Mouse (Mus musculus) midbrain, embryonic 14.5 days (tissue): ENCODE measurements around the gene Hapln3. TPM values are rescaled to one million over a fixed set of nuclear protein-coding genes. Genes with fewer than 3 reads are reported as not detected.

ENCODE experiments used
- ATAC-seq: fragments of 200-750 bp; cut with Nextera tagmentation; 2 replicates; pipeline ENCODE4 v1.8.0; 2017; ENCODE audit warnings: moderate number of reproducible peaks, moderate library complexity; ENCODE audit not compliant: low FRiP score, low TSS enrichment
- DNase-seq: peaks from one replicate; pipeline ENCODE4 v3.0.0-alpha.2; 2015
- H3K27ac ChIP-seq: fragments of 300-500 bp; sonication (generic); replicated peaks from 2 replicates; pipeline ENCODE4 v1.5.1; 2014; ENCODE audit warnings: mild to moderate bottlenecking, low read depth, low read length, moderate library complexity
- H3K27me3 ChIP-seq: fragments of 300-500 bp; sonication (generic); 2 replicates; pipeline ENCODE4 v1.6.1; 2014; ENCODE audit warnings: low read length, control low read depth, mixed read lengths; ENCODE audit not compliant: control insufficient read depth, insufficient read depth
- H3K36me3 ChIP-seq: fragments of 300-500 bp; sonication (generic); 2 replicates; pipeline ENCODE4 v1.6.1; 2014; ENCODE audit warnings: low read length, control low read depth; ENCODE audit not compliant: control insufficient read depth, insufficient read depth
- H3K4me1 ChIP-seq: fragments of 300-500 bp; sonication (generic); 2 replicates; pipeline ENCODE4 v1.6.1; 2014; ENCODE audit warnings: mild to moderate bottlenecking, antibody characterized with exemption, low read length, control low read depth; ENCODE audit not compliant: control insufficient read depth, insufficient read depth
- H3K4me2 ChIP-seq: fragments of 300-500 bp; sonication (generic); 2 replicates; pipeline ENCODE4 v1.6.1; 2014; ENCODE audit warnings: mild to moderate bottlenecking, low read length, moderate library complexity
- H3K4me3 ChIP-seq: fragments of 300-500 bp; sonication (generic); replicated peaks from 2 replicates; pipeline ENCODE4 v1.5.1; 2014; ENCODE audit warnings: low read depth, low read length
- H3K9ac ChIP-seq: fragments of 300-500 bp; sonication (generic); replicated peaks from 2 replicates; pipeline ENCODE4 v1.6.1; 2014; ENCODE audit warnings: mild to moderate bottlenecking, low read length, moderate library complexity
- H3K9me3 ChIP-seq: fragments of 300-500 bp; sonication (generic); 2 replicates; pipeline ENCODE4 v1.6.1; 2016; ENCODE audit warnings: low read length, control low read depth, mixed read lengths; ENCODE audit not compliant: control insufficient read depth
- WGBS: fragments of 180-500 bp; shearing (Covaris S2); extraction: QIAGEN DNeasy Blood & Tissue Kit; methylation state at CpG from one replicate; pipeline ENCODE4 v1.1.7; 2014; 5-methylcytosine and 5-hydroxymethylcytosine counted together
- polyA plus RNA-seq: library from polyadenylated mRNA; unstranded; fragments of >200 nt; fragmentation: Nextera tagmentation; extraction: Ambion mirVana; gene quantifications from 2 replicates; pipeline ENCODE4 v1.2.1, GENCODE M21; 2014

Hapln3 gene
- polyA plus RNA-seq, 1 experiment from 2014 or later, result 1.7 TPM

DNA sequence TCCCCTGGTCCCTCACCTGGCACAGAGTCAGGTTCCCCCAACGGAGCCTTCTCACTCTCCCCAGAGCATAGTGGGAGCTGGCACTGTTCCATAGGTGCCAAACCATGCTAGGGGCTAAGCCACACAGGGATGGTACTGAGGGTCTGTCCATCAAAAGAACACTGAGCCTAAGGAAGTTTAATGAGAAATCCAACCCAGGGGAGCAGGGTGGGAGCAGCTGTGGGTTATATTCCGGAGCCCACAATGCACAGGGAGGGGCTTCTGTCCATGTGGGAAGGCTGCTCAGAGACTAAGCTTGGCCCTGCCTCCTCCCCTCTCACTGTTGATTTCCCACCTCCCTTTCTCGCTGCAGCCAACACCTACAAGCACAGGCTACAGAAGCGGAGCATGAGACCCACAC, 17.0 kb downstream of the Hapln3 start:
- H3K27me3 ChIP-seq, result no peaks in the 10 kb centered on the region
- H3K9me3 ChIP-seq, result no peaks in the 10 kb centered on the region
- WGBS, result 44% methylated on average over 4 of the region's 4 CpGs
- peak; percentile 24; the same call in 1 of the 2 replicates for ATAC-seq
- H3K27ac ChIP-seq, result no peak overlapping the region
- no peak overlapping the region for H3K4me2 ChIP-seq
- no peaks in the 10 kb centered on the region for H3K36me3 ChIP-seq
- DNase-seq, result peak; percentile 13
- 0 out of 2 replicates have a peak, but pooled peaks cover 8% of the 10 kb centered on the region for H3K4me1 ChIP-seq
- no peak overlapping the region for H3K4me3 ChIP-seq
- no peak overlapping the region for H3K9ac ChIP-seq

DNA sequence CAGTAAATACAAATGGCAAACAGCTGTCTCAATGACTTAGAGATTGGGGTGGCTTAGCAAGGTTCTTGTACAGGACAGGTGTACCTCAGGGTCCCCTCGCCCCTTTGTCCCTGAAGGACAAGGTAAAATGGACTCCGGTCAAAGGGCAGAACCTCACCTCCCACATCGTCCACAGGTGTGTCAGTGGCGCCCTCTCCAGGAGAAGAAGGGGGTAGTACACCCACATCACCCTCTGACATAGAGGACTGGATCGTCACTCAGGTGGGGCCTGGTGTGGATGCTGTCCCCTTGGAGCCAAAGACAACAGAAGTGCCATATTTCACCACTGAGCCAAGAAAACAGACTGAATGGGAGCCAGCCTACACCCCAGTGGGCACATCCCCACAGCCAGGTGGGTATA, 34.3 kb downstream of the Hapln3 start:
- Histone ChIP-seq H3K4me2 (no peak overlapping the region), H3K27ac (no peak overlapping the region), H3K4me1 (no peaks in the 10 kb centered on the region), H3K9me3 (no peaks in the 10 kb centered on the region), H3K4me3 (no peak overlapping the region), H3K36me3 (no peaks in the 10 kb centered on the region), H3K27me3 (no peaks in the 10 kb centered on the region), H3K9ac (no peak overlapping the region)
- 75% methylated on average over 5 of the region's 5 CpGs for WGBS
- DNase-seq (no peak), ATAC-seq (no peak)

DNA sequence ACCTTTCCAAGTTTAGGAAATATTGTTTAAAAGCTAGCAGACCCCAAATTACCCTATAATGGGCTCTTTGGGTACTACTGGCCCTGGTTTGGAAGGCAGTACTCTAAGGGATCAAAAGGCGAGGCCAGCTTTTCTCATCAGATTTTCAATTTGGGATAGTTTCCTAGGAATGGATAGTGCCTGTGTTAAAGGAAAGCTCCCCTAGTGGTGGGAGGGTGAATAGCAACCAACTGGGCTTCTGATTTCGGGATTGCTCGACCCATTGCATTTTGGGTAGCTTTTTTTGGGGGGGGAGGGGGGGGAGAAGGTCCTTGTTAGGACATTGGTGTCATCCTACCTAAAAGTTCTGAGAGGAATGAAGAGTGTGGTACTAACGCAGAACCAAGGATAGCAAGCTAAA, 41.7 kb downstream of the Hapln3 start:
- WGBS, result 72% methylated on average over 4 of the region's 4 CpGs
- H3K9ac ChIP-seq, result no peak overlapping the region
- H3K4me3 ChIP-seq, result no peak overlapping the region
- no peaks in the 10 kb centered on the region for H3K36me3 ChIP-seq
- H3K4me2 ChIP-seq, result no peak overlapping the region
- ATAC-seq, result no peak
- no peaks in the 10 kb centered on the region for H3K9me3 ChIP-seq
- no peak for DNase-seq
- H3K27ac ChIP-seq, result no peak overlapping the region
- H3K4me1 ChIP-seq, result no peaks in the 10 kb centered on the region
- no peaks in the 10 kb centered on the region for H3K27me3 ChIP-seq

DNA sequence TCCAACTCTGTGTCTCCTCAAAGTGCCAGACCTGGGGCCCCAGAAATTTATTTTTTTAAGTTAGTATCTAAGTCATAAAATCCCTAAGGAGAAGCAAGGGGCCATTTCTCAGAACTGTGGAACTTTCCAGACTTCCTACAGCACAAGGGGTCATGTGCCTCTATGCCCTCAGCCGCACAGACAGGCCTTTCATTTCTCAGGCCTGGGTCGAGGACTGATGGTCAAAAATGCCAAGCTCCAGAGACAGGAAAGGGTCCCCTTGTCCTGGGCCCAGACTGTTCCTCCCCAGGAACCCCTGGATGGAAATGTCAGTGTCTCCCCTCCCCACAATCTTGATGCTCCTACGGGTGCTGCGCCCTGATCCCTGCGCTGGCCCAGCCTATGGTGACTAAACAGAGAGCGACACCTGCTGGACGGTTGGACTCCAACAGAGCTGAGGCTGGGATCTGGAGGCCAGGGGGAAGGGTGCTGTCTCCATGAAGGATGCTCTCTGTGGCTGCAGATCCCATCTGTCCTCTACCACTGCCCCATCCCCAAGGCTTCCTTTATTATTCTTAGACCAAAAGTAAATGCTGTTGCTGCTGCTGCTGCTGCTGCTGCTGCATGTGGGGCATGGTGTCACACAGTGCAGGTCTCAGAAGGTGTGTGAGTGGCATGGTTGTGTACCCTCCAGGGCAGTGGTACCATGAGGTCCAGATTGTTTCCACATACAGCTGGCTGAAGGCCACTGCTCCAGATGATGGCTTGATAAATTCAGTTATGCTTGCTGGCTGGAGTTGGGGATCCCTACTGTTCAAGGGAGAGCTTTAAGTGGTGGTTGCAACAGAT, 50.0 kb downstream of the Hapln3 start:
- peak; percentile 76 for ATAC-seq
- WGBS, result 22% methylated on average over 7 of the region's 7 CpGs
- H3K27ac ChIP-seq, result no peak overlapping the region

DNA sequence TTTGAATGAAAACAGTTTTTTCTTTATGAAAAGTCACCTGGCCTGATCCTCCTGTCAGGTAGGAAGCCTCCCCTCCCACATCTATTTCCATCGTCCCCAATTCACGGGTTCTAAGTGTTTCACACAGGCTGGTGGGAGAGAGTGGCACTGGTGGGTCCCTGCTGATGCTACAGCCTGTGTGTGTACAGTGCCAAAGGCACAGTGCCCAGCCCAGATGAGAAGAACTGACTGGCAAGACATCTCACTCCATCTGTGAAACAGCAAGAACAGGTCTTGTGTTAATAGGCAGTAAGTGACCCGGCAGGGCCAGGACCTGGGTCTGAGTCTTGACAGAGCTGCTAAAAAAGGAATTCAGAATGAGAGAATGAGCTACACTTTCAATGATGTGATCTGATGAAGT, 51.6 kb downstream of the Hapln3 start:
- H3K9ac ChIP-seq, result no peak overlapping the region
- no peaks in the 10 kb centered on the region for H3K27me3 ChIP-seq
- no peaks in the 10 kb centered on the region for H3K36me3 ChIP-seq
- ATAC-seq (no peak), DNase-seq (no peak)
- no peak overlapping the region for H3K4me3 ChIP-seq
- no peak overlapping the region for H3K27ac ChIP-seq
- no peaks in the 10 kb centered on the region for H3K4me1 ChIP-seq
- WGBS, result 73% methylated on average over 3 of the region's 3 CpGs
- no peak overlapping the region for H3K4me2 ChIP-seq
- no peaks in the 10 kb centered on the region for H3K9me3 ChIP-seq

More for the DNA sequence above, 50.0 kb downstream of the Hapln3 start:
- no peak overlapping the region for H3K4me2 ChIP-seq
- H3K4me3 ChIP-seq, result no peak overlapping the region
- H3K9ac ChIP-seq, result no peak overlapping the region; the same call in 1 of the 2 replicates
- no peaks in the 10 kb centered on the region for H3K27me3 ChIP-seq
- H3K9me3 ChIP-seq, result no peaks in the 10 kb centered on the region
- peak; percentile 89 for DNase-seq
- no peaks in the 10 kb centered on the region for H3K36me3 ChIP-seq
- H3K4me1 ChIP-seq, result no peaks in the 10 kb centered on the region

DNA sequence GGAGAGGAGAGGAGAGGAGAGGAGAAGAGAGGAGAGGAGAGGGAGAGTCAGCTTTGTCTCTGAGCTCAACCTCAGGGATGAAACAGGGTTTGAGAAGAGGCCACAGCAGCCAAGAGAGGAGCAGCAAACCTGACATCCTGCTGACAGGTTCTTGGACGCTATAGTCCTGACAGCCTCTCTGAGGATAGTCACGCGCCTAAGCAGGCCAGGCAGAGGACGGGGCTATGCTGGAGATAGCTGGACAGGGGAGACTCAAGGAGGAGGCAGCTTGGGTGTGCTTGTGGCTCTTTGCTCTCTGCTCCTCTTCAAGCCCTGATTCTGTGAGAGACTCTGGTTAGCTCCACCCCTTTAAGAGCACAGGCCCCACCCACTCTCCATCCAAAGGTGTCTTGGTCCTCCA, 62.6 kb downstream of the Hapln3 start:
- no peak overlapping the region for H3K4me2 ChIP-seq
- H3K9me3 ChIP-seq, result no peaks in the 10 kb centered on the region
- H3K27me3 ChIP-seq, result no peaks in the 10 kb centered on the region
- 59% methylated on average over 4 of the region's 4 CpGs for WGBS
- no peaks in the 10 kb centered on the region for H3K36me3 ChIP-seq
- no peak for DNase-seq
- no peak for ATAC-seq
- H3K27ac ChIP-seq, result no peak overlapping the region
- H3K9ac ChIP-seq, result no peak overlapping the region
- no peak overlapping the region for H3K4me3 ChIP-seq
- no peaks in the 10 kb centered on the region for H3K4me1 ChIP-seq

DNA sequence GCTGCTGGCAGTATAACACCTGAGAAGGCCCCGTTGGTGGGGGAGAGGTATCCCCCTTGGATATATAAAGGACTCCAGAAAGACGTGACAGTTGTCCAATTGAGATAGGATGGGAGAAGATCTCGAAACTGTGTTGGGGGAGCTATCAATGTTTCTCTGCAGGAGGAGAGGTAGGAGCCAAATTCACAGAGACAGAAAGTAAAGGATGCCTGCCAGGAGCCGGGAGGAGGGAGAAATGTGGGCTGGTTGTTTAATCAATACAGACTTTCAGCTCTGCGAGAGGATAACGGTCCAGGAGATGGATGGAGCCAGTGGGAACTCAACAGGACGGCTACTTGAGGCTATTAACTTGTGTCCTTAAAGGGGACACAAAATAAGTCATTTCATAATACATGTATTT, 63.4 kb downstream of the Hapln3 start:
- Histone ChIP-seq H3K4me2 (no peak overlapping the region), H3K4me3 (no peak overlapping the region), H3K9ac (no peak overlapping the region), H3K4me1 (no peaks in the 10 kb centered on the region), H3K27ac (no peak overlapping the region), H3K9me3 (no peaks in the 10 kb centered on the region), H3K27me3 (no peaks in the 10 kb centered on the region), H3K36me3 (no peaks in the 10 kb centered on the region)
- 71% methylated on average over 7 of the region's 7 CpGs for WGBS
- no peak for DNase-seq
- ATAC-seq, result no peak

Other genes with a start within 250 kb of the Hapln3 start
- 33.7 and 39.1 TPM in 2 replicates for gene Aen, start 235.2 kb downstream of the Hapln3 start, polyA plus RNA-seq
- 0.36 and 2.5 TPM in 2 replicates for gene Isg20, start 217.6 kb downstream of the Hapln3 start, polyA plus RNA-seq
- gene Acan, start 77.5 kb downstream of the Hapln3 start, polyA plus RNA-seq, result 0.08 and 0.09 TPM in 2 replicates
- 93.5 and 112 TPM in 2 replicates for gene Mfge8, start 18.0 kb upstream of the Hapln3 start, polyA plus RNA-seq
- 17.8 and 21.5 TPM in 2 replicates for gene Abhd2, start 142.2 kb upstream of the Hapln3 start, polyA plus RNA-seq